Mouse (Mus musculus) small intestine, adult 2 months (tissue): ENCODE measurements around the gene Fam163a. TPM values are rescaled to one million over a fixed set of nuclear protein-coding genes. Genes with fewer than 3 reads are reported as not detected.
A peak's percentile ranks its signal among the peaks of the same experiment; 100 is the strongest.

ENCODE experiments used
- H3K27ac ChIP-seq: fragments of 200-500 bp; 2 replicates; pipeline ENCODE4 v1.5.1; 2012; ENCODE audit warnings: low read depth, low read length, control low read depth, inconsistent platforms; ENCODE audit not compliant: insufficient read depth
- H3K27me3 ChIP-seq: fragments of 200-500 bp; 2 replicates; pipeline ENCODE4 v1.6.1; 2012; ENCODE audit warnings: mild to moderate bottlenecking, moderate library complexity, low read length, inconsistent platforms; ENCODE audit not compliant: control insufficient read depth, insufficient read depth
- H3K36me3 ChIP-seq: fragments of 200-500 bp; 2 replicates; pipeline ENCODE4 v1.6.1; 2012; ENCODE audit warnings: mild to moderate bottlenecking, low read length, control low read depth, inconsistent platforms; ENCODE audit not compliant: control insufficient read depth, insufficient read depth
- H3K4me1 ChIP-seq: fragments of 200-500 bp; 2 replicates; pipeline ENCODE4 v1.6.1; 2012; ENCODE audit warnings: low read length, inconsistent platforms, mixed read lengths; ENCODE audit not compliant: control insufficient read depth, insufficient read depth, insufficient read length
- H3K4me3 ChIP-seq: fragments of 200-500 bp; 2 replicates; pipeline ENCODE4 v1.5.1; 2012; ENCODE audit warnings: low read depth, mild to moderate bottlenecking, control low read depth, inconsistent platforms, low read length, moderate library complexity
- CTCF ChIP-seq: fragments of 200-500 bp; IDR thresholded peaks from 2 replicates; pipeline ENCODE4 v1.5.1; 2012; ENCODE audit warnings: low read depth, mild to moderate bottlenecking, control low read depth, inconsistent platforms, low read length, moderate library complexity, mixed read lengths; ENCODE audit not compliant: insufficient replicate concordance, insufficient read length; ENCODE audit errors: extremely low read depth
- POLR2A ChIP-seq: fragments of 200-500 bp; IDR thresholded peaks from 2 replicates; pipeline ENCODE4 v1.6.1; 2012; ENCODE audit warnings: low read depth, mild to moderate bottlenecking, control low read depth, inconsistent platforms, low read length, moderate library complexity
- WGBS: fragments of 180-500 bp; shearing (Covaris S2); methylation state at CpG from one replicate; pipeline ENCODE4 v1.1.7; 2018; 5-methylcytosine and 5-hydroxymethylcytosine counted together
- polyA plus RNA-seq: library from polyadenylated mRNA; depleted of rRNA; stranded (reverse); fragments of >200 nt; gene quantifications from 2 replicates; pipeline ENCODE4 v1.2.3, GENCODE M21; 2012

Gene Fam163a
- polyA plus RNA-seq, 1 experiment: 0.16 TPM

- no peaks in the 10 kb centered on the region for H3K4me1 ChIP-seq
- WGBS: 50% methylated on average over 2 of the region's 2 CpGs
- H3K4me3 ChIP-seq: no peak overlapping the region
- no peak overlapping the region for H3K27ac ChIP-seq
- no peaks in the 10 kb centered on the region for H3K27me3 ChIP-seq
- no peak for TF ChIP-seq CTCF
- TF ChIP-seq POLR2A: no peak
- H3K36me3 ChIP-seq: no peaks in the 10 kb centered on the region
Measured at GRCm38 (mm10) chr1:156105381-156105780, 99.4 kb downstream of the Fam163a start.

- H3K36me3 ChIP-seq: no peaks in the 10 kb centered on the region
- no peaks in the 10 kb centered on the region for H3K27me3 ChIP-seq
- no peaks in the 10 kb centered on the region for H3K4me1 ChIP-seq
- 91% methylated on average over 2 of the region's 2 CpGs for WGBS
- H3K4me3 ChIP-seq: no peak overlapping the region
- TF ChIP-seq CTCF: no peak
- TF ChIP-seq POLR2A: no peak
- no peak overlapping the region for H3K27ac ChIP-seq
Measured at GRCm38 (mm10) chr1:156103763-156104162, 101.1 kb downstream of the Fam163a start.

- no peaks in the 10 kb centered on the region for H3K36me3 ChIP-seq
- 58% methylated on average over 4 of the region's 4 CpGs for whole genome bisulfite sequencing
- no peak overlapping the region for H3K27ac ChIP-seq
- H3K27me3 ChIP-seq: no peaks in the 10 kb centered on the region
- TF ChIP-seq CTCF (no peak), POLR2A (no peak)
- H3K4me3 ChIP-seq: no peak overlapping the region
- no peaks in the 10 kb centered on the region for H3K4me1 ChIP-seq
Measured at GRCm38 (mm10) chr1:156091811-156092210, 113.0 kb downstream of the Fam163a start.

- H3K4me1 ChIP-seq: no peaks in the 10 kb centered on the region
- H3K27me3 ChIP-seq: no peaks in the 10 kb centered on the region
- H3K36me3 ChIP-seq: no peaks in the 10 kb centered on the region
- TF ChIP-seq CTCF (no peak), POLR2A (no peak)
- H3K27ac ChIP-seq: no peak overlapping the region
- 38% methylated on average over 4 of the region's 4 CpGs for WGBS
- H3K4me3 ChIP-seq: no peak overlapping the region
Measured at GRCm38 (mm10) chr1:156090042-156090441, 114.8 kb downstream of the Fam163a start.

GRCm38 (mm10) chr1:156089561-156089960 is 115.3 kb downstream of the Fam163a start:
- Histone ChIP-seq H3K36me3 (no peaks in the 10 kb centered on the region), H3K27ac (no peak overlapping the region), H3K4me3 (no peak overlapping the region), H3K27me3 (no peaks in the 10 kb centered on the region), H3K4me1 (no peaks in the 10 kb centered on the region)
- 66% methylated on average over 8 of the region's 8 CpGs for WGBS
- TF ChIP-seq CTCF: no peak
- no peak for TF ChIP-seq POLR2A

- no peak overlapping the region for H3K4me3 ChIP-seq
- no peak overlapping the region for H3K27ac ChIP-seq
- 77% methylated on average over 5 of the region's 5 CpGs for WGBS
- H3K4me1 ChIP-seq: no peaks in the 10 kb centered on the region
- no peaks in the 10 kb centered on the region for H3K36me3 ChIP-seq
- H3K27me3 ChIP-seq: no peaks in the 10 kb centered on the region
- TF ChIP-seq POLR2A (no peak), CTCF (no peak)
Measured at GRCm38 (mm10) chr1:156087586-156087985, 117.2 kb downstream of the Fam163a start.

- Histone ChIP-seq H3K4me1 (no peaks in the 10 kb centered on the region), H3K27ac (no peak overlapping the region), H3K36me3 (no peaks in the 10 kb centered on the region), H3K27me3 (no peaks in the 10 kb centered on the region), H3K4me3 (no peak overlapping the region)
- WGBS: 52% methylated on average over 5 of the region's 5 CpGs
- TF ChIP-seq CTCF: 0 out of 2 replicates have a peak, but pooled peaks have one; percentile 20
- no peak for TF ChIP-seq POLR2A
Measured at GRCm38 (mm10) chr1:156085770-156086169, 119.1 kb downstream of the Fam163a start.

GRCm38 (mm10) chr1:156084603-156085002 is 120.2 kb downstream of the Fam163a start:
- H3K4me1 ChIP-seq: no peaks in the 10 kb centered on the region
- H3K4me3 ChIP-seq: no peak overlapping the region
- H3K27me3 ChIP-seq: no peaks in the 10 kb centered on the region
- no peak for TF ChIP-seq CTCF
- no peak for TF ChIP-seq POLR2A
- WGBS: 52% methylated on average over 3 of the region's 3 CpGs
- H3K36me3 ChIP-seq: no peaks in the 10 kb centered on the region
- H3K27ac ChIP-seq: no peak overlapping the region
